Mouse (Mus musculus): ENCODE measurements around the gene Casr.

- TF ChIP-seq CTCF (IDR thresholded peaks at IDR 0.05; ENCODE audit: insufficient read depth, low read depth, low read length), result no peak
- TF ChIP-seq POLR2A (IDR thresholded peaks at IDR 0.05; ENCODE audit: insufficient read depth, low read depth, low read length), result no peak
These were observed 21.1 kb downstream of the Casr start for GRCm38 (mm10) chr16:36540834-36541233.

Measured in olfactory bulb, adult 2 months (tissue).